Mouse (Mus musculus) limb, embryonic 12.5 days (tissue): Measurements from ENCODE around the gene Ccdc169. TPM values are rescaled to one million over a fixed set of nuclear protein-coding genes. Genes with fewer than 3 reads are reported as not detected.
"Not testable (repeated sequence)": the region's sequence is repeated elsewhere in the genome, so short reads cannot be mapped to it uniquely, and the experiment has no call there.

Experiments used
- ATAC-seq: fragments of 200-750 bp; cut with Nextera tagmentation; 2 replicates; pipeline ENCODE4 v1.8.0; 2017; ENCODE audit warnings: low read depth, moderate TSS enrichment; ENCODE audit not compliant: insufficient number of reproducible peaks, insufficient read depth, low FRiP score, low TSS enrichment
- H3K27ac ChIP-seq: fragments of 300-500 bp; sonication (generic); 2 replicates; pipeline ENCODE4 v1.5.1; 2016; ENCODE audit warnings: mild to moderate bottlenecking, moderate library complexity
- H3K27me3 ChIP-seq: fragments of 300-500 bp; sonication (generic); 2 replicates; pipeline ENCODE4 v1.6.1; 2016; ENCODE audit warnings: mild to moderate bottlenecking, moderate library complexity
- H3K36me3 ChIP-seq: fragments of 300-500 bp; sonication (generic); 2 replicates; pipeline ENCODE4 v1.6.1; 2016; ENCODE audit warnings: mild to moderate bottlenecking, moderate library complexity
- H3K4me1 ChIP-seq: fragments of 300-500 bp; sonication (generic); replicated peaks from 2 replicates; pipeline ENCODE4 v1.6.1; 2016
- H3K4me2 ChIP-seq: fragments of 300-500 bp; sonication (generic); 2 replicates; pipeline ENCODE4 v1.6.1; 2016; ENCODE audit warnings: mild to moderate bottlenecking, moderate library complexity
- H3K4me3 ChIP-seq: fragments of 300-500 bp; sonication (generic); replicated peaks from 2 replicates; pipeline ENCODE4 v1.5.1; 2016; ENCODE audit warnings: mild to moderate bottlenecking
- H3K9ac ChIP-seq: fragments of 300-500 bp; sonication (generic); replicated peaks from 2 replicates; pipeline ENCODE4 v1.6.1; 2016; ENCODE audit warnings: mild to moderate bottlenecking, moderate library complexity
- H3K9me3 ChIP-seq: fragments of 300-500 bp; sonication (generic); 2 replicates; pipeline ENCODE4 v1.6.1; 2016; ENCODE audit warnings: mild to moderate bottlenecking, moderate library complexity
- WGBS: fragments of 180-500 bp; shearing (Covaris S2); methylation state at CpG from one replicate; pipeline ENCODE4 v1.1.7; 2016; 5-methylcytosine and 5-hydroxymethylcytosine counted together
- microRNA-seq: library from miRNA; unstranded; fragments of <30 nt; microRNA quantifications from one replicate; pipeline ENCODE4, GENCODE M21; 2017
- polyA plus RNA-seq: library from polyadenylated mRNA; unstranded; fragments of >200 nt; fragmentation: Nextera tagmentation; extraction: Ambion mirVana; gene quantifications from 2 replicates; pipeline ENCODE4 v1.2.1, GENCODE M21; 2016

Ccdc169 gene
- polyA plus RNA-seq, 1 experiment from 2014 or later: 0.09 TPM

DNA sequence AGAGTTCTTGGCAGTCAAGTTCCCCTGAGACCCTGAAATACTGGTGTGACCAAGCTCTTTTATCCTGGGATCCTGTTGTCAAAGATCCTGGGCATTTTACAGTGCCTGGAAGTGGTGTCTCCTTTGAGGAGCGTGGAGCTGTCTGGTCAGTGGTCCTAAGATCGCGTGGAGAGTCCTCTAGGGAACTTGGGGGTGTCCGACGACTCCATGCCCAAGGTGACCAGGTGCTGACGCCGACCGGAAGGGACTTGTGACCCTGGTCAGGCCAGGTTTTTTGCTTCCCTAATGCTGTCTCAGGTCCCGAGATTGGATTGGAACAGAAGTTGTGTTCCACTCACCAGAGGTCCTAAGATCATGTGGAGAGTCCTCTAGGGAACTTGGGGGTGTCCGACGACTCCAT is 66.5 kb downstream of the Ccdc169 start:
- not testable (repeated sequence) for H3K27ac ChIP-seq, H3K9me3 ChIP-seq, ATAC-seq, H3K4me1 ChIP-seq, H3K36me3 ChIP-seq, H3K9ac ChIP-seq, H3K4me2 ChIP-seq, H3K4me3 ChIP-seq, H3K27me3 ChIP-seq
- 91% methylated on average over 11 of the region's 11 CpGs for WGBS

DNA sequence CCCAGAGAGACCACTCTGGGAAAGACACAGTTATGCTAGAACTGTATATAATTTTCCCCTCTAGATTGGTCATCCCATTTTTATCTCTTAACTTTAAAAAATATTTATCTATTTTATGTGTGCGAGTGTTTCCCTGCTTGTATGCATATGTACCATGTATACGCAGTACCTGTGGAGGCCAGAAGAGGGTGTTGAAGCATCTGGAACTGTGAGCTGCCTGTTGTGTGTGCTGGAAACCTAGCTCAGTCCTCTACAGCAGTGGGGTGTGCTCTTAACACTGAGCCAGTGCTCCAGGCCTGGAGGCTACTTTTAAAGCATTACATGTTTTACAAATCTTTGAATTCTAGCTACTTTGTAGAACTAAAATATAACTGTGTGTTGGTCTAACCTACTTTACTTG is 69.3 kb downstream of the Ccdc169 start:
- no peak overlapping the region for H3K4me3 ChIP-seq
- H3K9me3 ChIP-seq: 0 out of 2 replicates have a peak, but pooled peaks cover 6% of the 10 kb centered on the region
- no peaks in the 10 kb centered on the region for H3K27me3 ChIP-seq
- H3K9ac ChIP-seq: no peak overlapping the region
- no peak overlapping the region for H3K4me2 ChIP-seq
- H3K36me3 ChIP-seq: no peaks in the 10 kb centered on the region
- no peak overlapping the region for H3K27ac ChIP-seq
- H3K4me1 ChIP-seq: no peaks in the 10 kb centered on the region
- WGBS: 93% methylated on average over 2 of the region's 2 CpGs
- ATAC-seq: no peak

DNA sequence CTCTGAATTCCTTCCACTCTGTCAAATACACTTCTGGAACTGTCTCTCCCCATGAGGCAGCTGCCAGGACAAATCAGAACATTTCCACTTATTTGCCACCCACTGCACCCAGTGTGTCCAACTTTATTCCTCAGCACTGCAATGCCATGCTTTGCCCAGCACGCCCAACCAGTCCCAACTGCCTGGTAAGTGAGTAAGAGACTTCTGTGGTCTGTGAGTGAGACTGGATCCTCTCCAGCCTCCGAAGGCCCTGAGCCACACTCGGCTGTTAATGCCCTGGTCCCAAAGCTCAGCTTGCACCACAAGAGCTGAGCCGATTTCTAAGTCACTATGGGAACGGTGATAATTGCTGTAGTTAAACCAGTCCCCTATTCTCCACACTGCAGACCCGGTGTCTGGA is 70.5 kb downstream of the Ccdc169 start:
- Histone ChIP-seq H3K27me3 (no peaks in the 10 kb centered on the region), H3K4me2 (no peak overlapping the region), H3K4me3 (no peak overlapping the region), H3K27ac (no peak overlapping the region), H3K4me1 (no peaks in the 10 kb centered on the region), H3K36me3 (no peaks in the 10 kb centered on the region), H3K9ac (no peak overlapping the region), H3K9me3 (0 out of 2 replicates have a peak, but pooled peaks cover 6% of the 10 kb centered on the region)
- ATAC-seq: no peak
- 40% methylated on average over 6 of the region's 6 CpGs for WGBS

DNA sequence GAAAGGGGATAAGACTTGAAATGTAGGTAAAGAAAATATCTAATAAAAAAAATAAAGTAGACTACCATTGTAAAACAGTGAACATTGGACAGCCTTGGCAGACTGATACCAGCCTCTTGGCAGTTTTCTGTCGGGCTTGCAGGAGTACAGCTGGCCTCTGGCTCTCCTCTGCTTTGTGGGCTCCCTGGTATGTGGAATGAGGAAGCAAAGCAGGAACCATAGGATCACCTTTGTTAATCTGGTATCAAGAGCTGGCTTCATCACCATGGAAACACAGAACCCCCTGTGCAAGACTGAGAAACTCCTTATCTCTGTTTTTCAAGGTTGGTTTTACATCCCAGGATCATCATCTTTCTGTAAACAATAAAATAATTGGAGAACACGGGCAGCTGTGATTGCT is 75.1 kb downstream of the Ccdc169 start:
- no peaks in the 10 kb centered on the region for H3K36me3 ChIP-seq
- no peak overlapping the region for H3K4me2 ChIP-seq
- no peak overlapping the region for H3K9ac ChIP-seq
- H3K27me3 ChIP-seq: no peaks in the 10 kb centered on the region
- no peaks in the 10 kb centered on the region for H3K4me1 ChIP-seq
- H3K9me3 ChIP-seq: no peaks in the 10 kb centered on the region
- no peak overlapping the region for H3K27ac ChIP-seq
- no peak overlapping the region for H3K4me3 ChIP-seq
- 52% methylated on average over 2 of the region's 2 CpGs for WGBS
- ATAC-seq: no peak

DNA sequence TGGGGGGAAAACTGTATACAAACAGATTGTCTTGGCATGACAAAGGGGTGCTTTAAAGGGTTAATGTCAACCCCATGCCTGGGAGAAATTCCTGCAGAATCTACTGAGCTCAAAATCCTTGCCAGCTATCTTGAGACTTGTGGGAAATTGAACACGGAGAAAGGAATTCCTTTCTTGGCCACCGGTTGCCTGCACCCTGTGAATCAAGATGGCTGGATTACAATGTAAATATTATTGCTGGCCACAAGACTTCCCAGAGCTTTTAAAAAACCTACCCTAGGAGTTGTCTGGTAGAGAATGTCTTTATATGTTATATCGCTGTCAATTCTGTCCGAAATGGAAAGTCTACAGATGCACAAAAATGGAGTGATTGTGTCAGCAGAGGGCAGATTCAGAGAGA is 76.6 kb downstream of the Ccdc169 start:
- no peak overlapping the region for H3K9ac ChIP-seq
- H3K4me3 ChIP-seq: no peak overlapping the region
- no peaks in the 10 kb centered on the region for H3K9me3 ChIP-seq
- no peaks in the 10 kb centered on the region for H3K4me1 ChIP-seq
- no peak for ATAC-seq
- H3K4me2 ChIP-seq: no peak overlapping the region
- no peaks in the 10 kb centered on the region for H3K27me3 ChIP-seq
- WGBS: 57% methylated on average over 4 of the region's 4 CpGs
- no peak overlapping the region for H3K27ac ChIP-seq
- no peaks in the 10 kb centered on the region for H3K36me3 ChIP-seq

DNA sequence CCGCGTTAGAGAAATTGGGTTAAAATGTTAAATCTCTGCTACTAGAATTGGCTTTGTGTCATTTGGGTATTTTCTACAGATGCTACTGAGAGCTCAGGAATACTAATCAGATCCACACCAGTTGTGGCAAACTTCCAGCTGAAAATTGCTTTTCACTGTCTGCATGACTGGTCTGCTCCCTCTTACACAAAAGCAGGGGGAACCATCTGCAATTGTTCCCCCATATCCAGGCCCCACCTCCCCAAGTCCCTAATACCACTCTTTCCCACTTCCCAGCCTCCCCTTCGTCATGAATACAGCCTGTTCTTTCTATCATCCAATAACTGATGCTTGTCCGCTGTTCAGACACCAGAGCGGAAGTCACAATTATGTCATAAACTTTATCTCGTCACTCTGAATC is 77.3 kb downstream of the Ccdc169 start:
- H3K4me3 ChIP-seq: no peak overlapping the region
- H3K36me3 ChIP-seq: no peaks in the 10 kb centered on the region
- no peaks in the 10 kb centered on the region for H3K9me3 ChIP-seq
- no peak overlapping the region for H3K4me2 ChIP-seq
- H3K27me3 ChIP-seq: no peaks in the 10 kb centered on the region
- ATAC-seq: no peak
- H3K9ac ChIP-seq: no peak overlapping the region
- WGBS: 82% methylated on average over 6 of the region's 6 CpGs
- no peak overlapping the region for H3K27ac ChIP-seq
- H3K4me1 ChIP-seq: no peaks in the 10 kb centered on the region

DNA sequence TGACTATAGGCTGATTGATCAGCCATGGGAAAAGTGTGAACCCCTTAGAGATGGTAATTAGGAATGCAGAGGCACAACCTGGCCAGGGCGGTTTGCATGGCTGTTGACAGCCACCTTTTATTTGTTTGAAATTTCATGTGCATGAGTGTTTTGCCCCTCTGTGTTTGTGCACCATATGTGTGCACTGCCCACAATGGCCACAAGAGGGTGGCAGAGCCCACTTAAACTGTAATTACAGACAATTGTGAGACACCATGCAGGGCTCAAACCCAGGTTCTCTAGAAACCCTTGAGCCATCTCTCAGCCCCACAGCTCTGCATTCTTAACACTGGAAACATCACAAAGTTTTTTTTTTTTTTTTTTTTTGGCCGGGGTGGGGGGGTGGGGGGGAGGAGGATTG is 85.4 kb downstream of the Ccdc169 start:
- H3K9me3 ChIP-seq: peaks cover 3% of the 10 kb centered on the region; the same call in 1 of the 2 replicates
- H3K36me3 ChIP-seq: no peaks in the 10 kb centered on the region
- no peak overlapping the region for H3K9ac ChIP-seq
- no peak overlapping the region for H3K4me3 ChIP-seq
- no peak for ATAC-seq
- peaks cover 12% of the 10 kb centered on the region; the same call in 1 of the 2 replicates for H3K27me3 ChIP-seq
- no peak overlapping the region for H3K27ac ChIP-seq
- WGBS: 70% methylated on average over 2 of the region's 2 CpGs
- 0 out of 2 replicates have a peak, but pooled peaks cover 6% of the 10 kb centered on the region for H3K4me1 ChIP-seq
- H3K4me2 ChIP-seq: no peak overlapping the region

Small RNA genes within 50 kb of the gene (microRNA-seq; reads per million reads assigned to microRNA genes)
- gene Gm22029: not detected

Other genes with a start within 250 kb of the Ccdc169 start
- gene Sertm1, start 221.5 kb upstream of the Ccdc169 start, polyA plus RNA-seq: not detected in 2 replicates
- 1.1 and 2.8 TPM in 2 replicates for gene Ccna1, start 81.8 kb upstream of the Ccdc169 start, polyA plus RNA-seq
- gene Spg20, start 25.2 kb upstream of the Ccdc169 start, polyA plus RNA-seq: 93.8 and 98.5 TPM in 2 replicates
- gene Sohlh2, start 44.7 kb downstream of the Ccdc169 start, polyA plus RNA-seq: not detected in 2 replicates
- gene Dclk1, start 105.0 kb downstream of the Ccdc169 start, polyA plus RNA-seq: 47.9 and 62.8 TPM in 2 replicates